ENCODE assay signal across 11 mouse cellular contexts in the genomic region with DNA sequence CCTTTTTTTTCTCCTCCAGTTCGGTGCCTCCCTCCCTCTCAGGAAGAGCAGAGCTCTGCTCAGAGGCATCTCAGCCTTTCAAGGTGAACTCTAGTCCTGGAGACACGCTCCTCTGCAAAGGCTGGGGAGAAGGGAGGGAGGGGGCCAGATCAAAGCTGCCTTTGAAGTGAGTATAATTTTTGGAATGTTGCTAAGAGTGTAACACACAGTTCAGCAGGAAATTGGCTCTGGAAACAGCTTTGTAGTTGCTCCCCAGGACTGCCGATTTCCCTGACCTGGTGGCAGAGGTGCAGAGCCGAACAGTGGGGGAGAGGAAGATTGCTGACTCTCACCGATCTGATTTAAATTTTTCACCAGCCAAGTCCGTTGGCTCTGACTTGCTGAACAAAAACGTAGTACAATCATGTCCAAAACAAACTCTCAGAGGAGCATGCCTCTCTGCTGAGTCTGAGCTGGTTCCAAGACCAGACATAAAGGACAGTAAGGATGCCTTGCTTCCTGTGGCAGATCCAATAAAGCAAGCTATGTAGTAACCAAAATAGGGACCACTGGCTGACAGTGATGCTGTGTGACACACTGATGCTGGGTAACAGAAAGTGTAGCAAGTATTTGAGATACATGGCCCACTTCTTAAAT.
DNase-seq lines count a peak whose midpoint lies in the region; ATAC-seq and TF ChIP-seq lines count a peak whose summit lies in the region.
"Had no signal": no experiment of that assay in that cellular context is flagged by ENCODE, and none has a peak within 500 bp of the region (broad histone marks: within the 10 kb centered on the region; RNA-seq: fewer than 3 reads in every experiment).

No protein-coding gene starts in this region.

- no peak overlapping the region for H3K4me3 ChIP-seq in kidney, postnatal 0 days (replicated peaks; ENCODE audit: low read depth, low read length)
- no peak overlapping the region for H3K4me3 ChIP-seq in hindbrain, embryonic 15.5 days
- no peak overlapping the region for H3K4me3 ChIP-seq in neural tube, embryonic 13.5 days
- H3K4me3 ChIP-seq: megakaryocyte, embryonic 14.5 days had no signal

- H3K9ac ChIP-seq in kidney, postnatal 0 days (ENCODE audit: low read depth, low read length) = no peak overlapping the region
- H3K9ac ChIP-seq in hindbrain, embryonic 15.5 days = no peak overlapping the region
- H3K9ac ChIP-seq in neural tube, embryonic 13.5 days = no peak overlapping the region

- ATAC-seq in kidney, postnatal 0 days (replicated peaks; ENCODE audit: low FRiP score, low read depth) = no peak
- peak; percentile 73; the same call in 1 of the 2 replicates for ATAC-seq in hindbrain, embryonic 15.5 days (ENCODE audit: low FRiP score, low read depth)
- peak; percentile 43; the same call in 1 of the 2 replicates for ATAC-seq in neural tube, embryonic 13.5 days (ENCODE audit: low read depth)

- H3K27ac ChIP-seq in kidney, postnatal 0 days = no peak overlapping the region
- H3K27ac ChIP-seq in hindbrain, embryonic 15.5 days (replicated peaks) = no peak overlapping the region
- H3K27ac ChIP-seq in neural tube, embryonic 13.5 days (replicated peaks) = no peak overlapping the region

- TF ChIP-seq CTCF in kidney, postnatal 0 days (IDR thresholded peaks at IDR 0.05; ENCODE audit: low read depth) = no peak

- no peaks in the 10 kb centered on the region for H3K4me1 ChIP-seq in kidney, postnatal 0 days (replicated peaks; ENCODE audit: insufficient read depth, low read length)
- peaks cover 27% of the 10 kb centered on the region for H3K4me1 ChIP-seq in hindbrain, embryonic 15.5 days (replicated peaks)
- H3K4me1 ChIP-seq in neural tube, embryonic 13.5 days (replicated peaks) = peaks cover 32% of the 10 kb centered on the region
- H3K4me1 ChIP-seq: megakaryocyte, embryonic 14.5 days had no signal

- no peaks in the 10 kb centered on the region for H3K36me3 ChIP-seq in kidney, postnatal 0 days (ENCODE audit: insufficient read depth, low read length)
- no peaks in the 10 kb centered on the region for H3K36me3 ChIP-seq in hindbrain, embryonic 15.5 days
- H3K36me3 ChIP-seq in neural tube, embryonic 13.5 days = no peaks in the 10 kb centered on the region

- peak overlapping the region; percentile 5; the same call in 1 of the 2 replicates for H3K4me2 ChIP-seq in kidney, postnatal 0 days (ENCODE audit: low read length)
- H3K4me2 ChIP-seq in hindbrain, embryonic 15.5 days = no peak overlapping the region
- no peak overlapping the region for H3K4me2 ChIP-seq in neural tube, embryonic 13.5 days

- no peaks in the 10 kb centered on the region for H3K27me3 ChIP-seq in kidney, postnatal 0 days (ENCODE audit: insufficient read depth, low read length)
- H3K27me3 ChIP-seq in hindbrain, embryonic 15.5 days = no peaks in the 10 kb centered on the region
- no peaks in the 10 kb centered on the region for H3K27me3 ChIP-seq in neural tube, embryonic 13.5 days
- H3K27me3 ChIP-seq: megakaryocyte, embryonic 14.5 days had no signal

- DNase-seq in kidney, postnatal 0 days (ENCODE audit: low spot score) = peak; percentile 28
- DNase-seq in kidney, adult 9 months = no peak
- peak; percentile 11 for DNase-seq in embryo, embryonic 11.5 days (ENCODE audit: low read depth, low spot score)
- DNase-seq in thymus, postnatal 4 days = no peak
- no peak for DNase-seq in gastrocnemius, postnatal 25 days
- DNase-seq in testis, postnatal 14 days (ENCODE audit: low spot score) = no peak
- DNase-seq: cerebellum, adult 11 months; gastrocnemius, postnatal 36 days had no signal

- no peaks in the 10 kb centered on the region for H3K9me3 ChIP-seq in kidney, postnatal 0 days (replicated peaks; ENCODE audit: low read length)
- H3K9me3 ChIP-seq in hindbrain, embryonic 15.5 days = no peaks in the 10 kb centered on the region
- no peaks in the 10 kb centered on the region for H3K9me3 ChIP-seq in neural tube, embryonic 13.5 days

- WGBS in kidney, postnatal 0 days = 2% methylated on average over 7 of the region's 7 CpGs
- 12% methylated on average over 7 of the region's 7 CpGs for WGBS in hindbrain, embryonic 15.5 days
- 10% methylated on average over 7 of the region's 7 CpGs for WGBS in neural tube, embryonic 13.5 days

Comparison
In these comparisons a context has a peak if more than half of its experiments do, and no peak if none do; other contexts are left out.
1. DNase-seq: peak in kidney, postnatal 0 days (single experiment) and embryo, embryonic 11.5 days (single experiment); none in kidney, adult 9 months (single experiment), thymus, postnatal 4 days (single experiment), gastrocnemius, postnatal 25 days (single experiment) and testis, postnatal 14 days (single experiment).